Mouse (Mus musculus): ENCODE measurements around the gene Abcc2.

Abcc2 gene

GRCm38 (mm10) chr19:43777308-43777707, 4.7 kb upstream of the Abcc2 start:
- in situ Hi-C loops (cut with MboI, MseI), result no loop called here

- in situ Hi-C loops (cut with MboI, MseI), result no loop called here
Observed at GRCm38 (mm10) chr19:43780391-43780790, 1.6 kb upstream of the Abcc2 start.

GRCm38 (mm10) chr19:43784761-43785160, 2.8 kb downstream of the Abcc2 start:
- in situ Hi-C loops (cut with MboI, MseI), result no loop called here

- in situ Hi-C loops (cut with MboI, MseI), result no loop called here
Observed at GRCm38 (mm10) chr19:43786249-43787026, 4.4 kb downstream of the Abcc2 start.

- in situ Hi-C loops (cut with MboI, MseI), result no loop called here
Observed at GRCm38 (mm10) chr19:43789817-43790216, 7.8 kb downstream of the Abcc2 start.

- in situ Hi-C loops (cut with MboI, MseI), result no loop called here
Observed at GRCm38 (mm10) chr19:43792537-43792936, 10.5 kb downstream of the Abcc2 start.

- in situ Hi-C loops (cut with MboI, MseI), result no loop called here
Observed at GRCm38 (mm10) chr19:43793951-43794350, 12.0 kb downstream of the Abcc2 start.

GRCm38 (mm10) chr19:43795511-43795910, 13.5 kb downstream of the Abcc2 start:
- in situ Hi-C loops (cut with MboI, MseI), result no loop called here

- in situ Hi-C loops (cut with MboI, MseI), result no loop called here
Observed at GRCm38 (mm10) chr19:43797216-43797615, 15.2 kb downstream of the Abcc2 start.

GRCm38 (mm10) chr19:43801427-43802051, 19.5 kb downstream of the Abcc2 start:
- in situ Hi-C loops (cut with MboI, MseI), result no loop called here

- in situ Hi-C loops (cut with MboI, MseI), result no loop called here
Observed at GRCm38 (mm10) chr19:43803866-43804265, 21.9 kb downstream of the Abcc2 start.

GRCm38 (mm10) chr19:43809331-43809730, 27.3 kb downstream of the Abcc2 start:
- in situ Hi-C loops (cut with MboI, MseI), result no loop called here

- in situ Hi-C loops (cut with MboI, MseI), result no loop called here
Observed at GRCm38 (mm10) chr19:43811419-43811818, 29.4 kb downstream of the Abcc2 start.

GRCm38 (mm10) chr19:43813315-43813714, 31.3 kb downstream of the Abcc2 start:
- in situ Hi-C loops (cut with MboI, MseI), result no loop called here

GRCm38 (mm10) chr19:43815661-43816414, 33.8 kb downstream of the Abcc2 start:
- in situ Hi-C loops (cut with MboI, MseI), result no loop called here

GRCm38 (mm10) chr19:43826855-43827254, 44.9 kb downstream of the Abcc2 start:
- in situ Hi-C loops (cut with MboI, MseI), result no loop called here

- in situ Hi-C loops (cut with MboI, MseI), result loop anchor here (5.0 kb wide), 1 partner anchor 125 kb away; no protein-coding TSS in a partner anchor
Observed at GRCm38 (mm10) chr19:43832425-43833069, 50.6 kb downstream of the Abcc2 start.

GRCm38 (mm10) chr19:43843184-43843583, 61.2 kb downstream of the Abcc2 start:
- in situ Hi-C loops (cut with MboI, MseI), result no loop called here

- in situ Hi-C loops (cut with MboI, MseI), result no loop called here
Observed at GRCm38 (mm10) chr19:43845331-43845908, 63.4 kb downstream of the Abcc2 start.

GRCm38 (mm10) chr19:43847056-43847455, 65.1 kb downstream of the Abcc2 start:
- in situ Hi-C loops (cut with MboI, MseI), result no loop called here

GRCm38 (mm10) chr19:43847966-43848365, 66.0 kb downstream of the Abcc2 start:
- in situ Hi-C loops (cut with MboI, MseI), result no loop called here

GRCm38 (mm10) chr19:43850026-43850425, 68.0 kb downstream of the Abcc2 start:
- in situ Hi-C loops (cut with MboI, MseI), result no loop called here
